Mouse (Mus musculus): ENCODE measurements around the gene Alkbh2. TPM values are rescaled to one million over a fixed set of nuclear protein-coding genes. Genes with fewer than 3 reads are reported as not detected.

The Alkbh2 gene
- polyA plus RNA-seq, 1 experiment from 2014 or later, result 13.5 TPM

- no peak for DNase-seq (ENCODE audit: low spot score)
- Histone ChIP-seq H3K36me3 (replicated peaks; ENCODE audit: control insufficient read depth, insufficient read depth, low read depth, low read length) (peaks cover 5% of the 10 kb centered on the region; the same call in 1 of the 2 replicates), H3K4me1 (ENCODE audit: control insufficient read depth, insufficient read depth, low read length) (peaks cover 3% of the 10 kb centered on the region; the same call in 1 of the 2 replicates), H3K27ac (replicated peaks; ENCODE audit: low read depth, low read length) (no peak overlapping the region), H3K4me2 (ENCODE audit: low read depth, low read length) (no peak overlapping the region), H3K9me3 (replicated peaks; ENCODE audit: control insufficient read depth, low read length) (no peaks in the 10 kb centered on the region), H3K4me3 (ENCODE audit: low read depth, low read length) (no peak overlapping the region), H3K9ac (replicated peaks; ENCODE audit: low read length) (no peak overlapping the region), H3K27me3 (ENCODE audit: control insufficient read depth, insufficient read depth, low read length) (no peaks in the 10 kb centered on the region; the same call in 1 of the 2 replicates)
- 86% methylated on average over 4 of the region's 4 CpGs for WGBS
- ATAC-seq (replicated peaks; ENCODE audit: insufficient number of reproducible peaks, low FRiP score, low TSS enrichment, low read depth), result no peak
Measured at GRCm38 (mm10) chr5:114101873-114102272, 26.1 kb downstream of the Alkbh2 start.

- Histone ChIP-seq H3K27ac (replicated peaks; ENCODE audit: low read depth, low read length) (no peak overlapping the region; the same call in 1 of the 2 replicates), H3K9ac (replicated peaks; ENCODE audit: low read length) (peak overlapping the region; percentile 93), H3K4me3 (ENCODE audit: low read depth, low read length) (peak overlapping the region; percentile 92), H3K4me1 (ENCODE audit: control insufficient read depth, insufficient read depth, low read length) (peaks cover 3% of the 10 kb centered on the region; the same call in 1 of the 2 replicates), H3K4me2 (ENCODE audit: low read depth, low read length) (peak overlapping the region; percentile 90), H3K36me3 (replicated peaks; ENCODE audit: control insufficient read depth, insufficient read depth, low read depth, low read length) (no peaks in the 10 kb centered on the region), H3K9me3 (replicated peaks; ENCODE audit: control insufficient read depth, low read length) (no peaks in the 10 kb centered on the region), H3K27me3 (ENCODE audit: control insufficient read depth, insufficient read depth, low read length) (no peaks in the 10 kb centered on the region)
- DNase-seq (ENCODE audit: low spot score) (no peak), ATAC-seq (replicated peaks; ENCODE audit: insufficient number of reproducible peaks, low FRiP score, low TSS enrichment, low read depth) (peak; percentile 58)
- 2% methylated on average over 43 of the region's 64 CpGs for WGBS
Measured at GRCm38 (mm10) chr5:114100390-114101099, 27.5 kb downstream of the Alkbh2 start.

- no peaks in the 10 kb centered on the region for H3K9me3 ChIP-seq (replicated peaks; ENCODE audit: control insufficient read depth, low read length)
- 7% methylated on average over 37 of the region's 37 CpGs for WGBS
- H3K4me2 ChIP-seq (ENCODE audit: low read depth, low read length), result peak overlapping the region; percentile 90
- H3K36me3 ChIP-seq (replicated peaks; ENCODE audit: control insufficient read depth, insufficient read depth, low read depth, low read length), result no peaks in the 10 kb centered on the region
- H3K9ac ChIP-seq (replicated peaks; ENCODE audit: low read length), result peak overlapping the region; percentile 93
- peak; percentile 84 for ATAC-seq (replicated peaks; ENCODE audit: insufficient number of reproducible peaks, low FRiP score, low TSS enrichment, low read depth)
- H3K27me3 ChIP-seq (ENCODE audit: control insufficient read depth, insufficient read depth, low read length), result no peaks in the 10 kb centered on the region
- H3K4me1 ChIP-seq (ENCODE audit: control insufficient read depth, insufficient read depth, low read length), result peaks cover 3% of the 10 kb centered on the region; the same call in 1 of the 2 replicates
- no peak overlapping the region; the same call in 1 of the 2 replicates for H3K27ac ChIP-seq (replicated peaks; ENCODE audit: low read depth, low read length)
- H3K4me3 ChIP-seq (ENCODE audit: low read depth, low read length), result peak overlapping the region; percentile 92
- peak; percentile 94 for DNase-seq (ENCODE audit: low spot score)
Measured at GRCm38 (mm10) chr5:114099709-114100389, 28.2 kb downstream of the Alkbh2 start.

- ATAC-seq (replicated peaks; ENCODE audit: insufficient number of reproducible peaks, low FRiP score, low TSS enrichment, low read depth) (no peak; the same call in 1 of the 2 replicates), DNase-seq (ENCODE audit: low spot score) (peak; percentile 92)
- Histone ChIP-seq H3K36me3 (replicated peaks; ENCODE audit: control insufficient read depth, insufficient read depth, low read depth, low read length) (no peaks in the 10 kb centered on the region), H3K9ac (replicated peaks; ENCODE audit: low read length) (peak within 1 kb of the TSS; percentile 37; the same call in 1 of the 2 replicates), H3K27ac (replicated peaks; ENCODE audit: low read depth, low read length) (no peak within 1 kb of the TSS), H3K27me3 (ENCODE audit: control insufficient read depth, insufficient read depth, low read length) (no peaks in the 10 kb centered on the region; the same call in 1 of the 2 replicates), H3K4me2 (ENCODE audit: low read depth, low read length) (peak within 1 kb of the TSS; percentile 58), H3K9me3 (replicated peaks; ENCODE audit: control insufficient read depth, low read length) (no peaks in the 10 kb centered on the region), H3K4me3 (ENCODE audit: low read depth, low read length) (peak within 1 kb of the TSS; percentile 25), H3K4me1 (ENCODE audit: control insufficient read depth, insufficient read depth, low read length) (no peaks in the 10 kb centered on the region)
- 3% methylated on average over 39 of the region's 40 CpGs for WGBS
Measured at GRCm38 (mm10) chr5:114091057-114091807, 36.8 kb downstream of the Alkbh2 start, which contains the start of gene Svop. TSS of gene Svop (minus strand) at chr5:114091570.

GRCm38 (mm10) chr5:114090421-114091013 lies 37.5 kb downstream of the Alkbh2 start:
- Histone ChIP-seq H3K9ac (replicated peaks; ENCODE audit: low read length) (peak overlapping the region; percentile 37; the same call in 1 of the 2 replicates), H3K4me1 (ENCODE audit: control insufficient read depth, insufficient read depth, low read length) (no peaks in the 10 kb centered on the region), H3K4me3 (ENCODE audit: low read depth, low read length) (peak overlapping the region; percentile 25; the same call in 1 of the 2 replicates), H3K9me3 (replicated peaks; ENCODE audit: control insufficient read depth, low read length) (no peaks in the 10 kb centered on the region), H3K27ac (replicated peaks; ENCODE audit: low read depth, low read length) (no peak overlapping the region), H3K36me3 (replicated peaks; ENCODE audit: control insufficient read depth, insufficient read depth, low read depth, low read length) (no peaks in the 10 kb centered on the region), H3K4me2 (ENCODE audit: low read depth, low read length) (peak overlapping the region; percentile 58), H3K27me3 (ENCODE audit: control insufficient read depth, insufficient read depth, low read length) (no peaks in the 10 kb centered on the region; the same call in 1 of the 2 replicates)
- no peak for ATAC-seq (replicated peaks; ENCODE audit: insufficient number of reproducible peaks, low FRiP score, low TSS enrichment, low read depth)
- WGBS, result 22% methylated on average over 7 of the region's 7 CpGs
- DNase-seq (ENCODE audit: low spot score), result no peak

GRCm38 (mm10) chr5:114087875-114088480 lies 40.0 kb downstream of the Alkbh2 start:
- no peak overlapping the region for H3K4me2 ChIP-seq (ENCODE audit: low read depth, low read length)
- WGBS, result 72% methylated on average over 12 of the region's 12 CpGs
- no peak overlapping the region for H3K27ac ChIP-seq (replicated peaks; ENCODE audit: low read depth, low read length)
- H3K36me3 ChIP-seq (replicated peaks; ENCODE audit: control insufficient read depth, insufficient read depth, low read depth, low read length), result no peaks in the 10 kb centered on the region
- H3K9me3 ChIP-seq (replicated peaks; ENCODE audit: control insufficient read depth, low read length), result no peaks in the 10 kb centered on the region
- no peak overlapping the region for H3K9ac ChIP-seq (replicated peaks; ENCODE audit: low read length)
- H3K4me3 ChIP-seq (ENCODE audit: low read depth, low read length), result no peak overlapping the region
- ATAC-seq (replicated peaks; ENCODE audit: insufficient number of reproducible peaks, low FRiP score, low TSS enrichment, low read depth), result no peak
- DNase-seq (ENCODE audit: low spot score), result no peak
- no peaks in the 10 kb centered on the region; the same call in 1 of the 2 replicates for H3K27me3 ChIP-seq (ENCODE audit: control insufficient read depth, insufficient read depth, low read length)
- H3K4me1 ChIP-seq (ENCODE audit: control insufficient read depth, insufficient read depth, low read length), result no peaks in the 10 kb centered on the region

GRCm38 (mm10) chr5:114085501-114085900 lies 42.5 kb downstream of the Alkbh2 start:
- Histone ChIP-seq H3K9ac (replicated peaks; ENCODE audit: low read length) (no peak overlapping the region), H3K4me1 (ENCODE audit: control insufficient read depth, insufficient read depth, low read length) (no peaks in the 10 kb centered on the region), H3K36me3 (replicated peaks; ENCODE audit: control insufficient read depth, insufficient read depth, low read depth, low read length) (no peaks in the 10 kb centered on the region), H3K9me3 (replicated peaks; ENCODE audit: control insufficient read depth, low read length) (no peaks in the 10 kb centered on the region), H3K4me3 (ENCODE audit: low read depth, low read length) (no peak overlapping the region), H3K4me2 (ENCODE audit: low read depth, low read length) (no peak overlapping the region), H3K27ac (replicated peaks; ENCODE audit: low read depth, low read length) (no peak overlapping the region), H3K27me3 (ENCODE audit: control insufficient read depth, insufficient read depth, low read length) (no peaks in the 10 kb centered on the region)
- DNase-seq (ENCODE audit: low spot score) (no peak), ATAC-seq (replicated peaks; ENCODE audit: insufficient number of reproducible peaks, low FRiP score, low TSS enrichment, low read depth) (no peak)
- 79% methylated on average over 14 of the region's 14 CpGs for WGBS
